Mouse (Mus musculus) lung, adult 2 months (tissue): ENCODE data around the gene Ip6k3.

Experiments used
- CTCF ChIP-seq: fragments of 200-500 bp; IDR thresholded peaks from 2 replicates; pipeline ENCODE4 v1.5.1; 2011; ENCODE audit warnings: mild to moderate bottlenecking, low read length, control low read depth; ENCODE audit not compliant: insufficient read depth
- POLR2A ChIP-seq: fragments of 200-500 bp; IDR thresholded peaks from 2 replicates; pipeline ENCODE4 v1.6.1; 2011; ENCODE audit warnings: low read depth, mild to moderate bottlenecking, control low read depth, low read length, borderline replicate concordance; ENCODE audit errors: extremely low read depth

DNA sequence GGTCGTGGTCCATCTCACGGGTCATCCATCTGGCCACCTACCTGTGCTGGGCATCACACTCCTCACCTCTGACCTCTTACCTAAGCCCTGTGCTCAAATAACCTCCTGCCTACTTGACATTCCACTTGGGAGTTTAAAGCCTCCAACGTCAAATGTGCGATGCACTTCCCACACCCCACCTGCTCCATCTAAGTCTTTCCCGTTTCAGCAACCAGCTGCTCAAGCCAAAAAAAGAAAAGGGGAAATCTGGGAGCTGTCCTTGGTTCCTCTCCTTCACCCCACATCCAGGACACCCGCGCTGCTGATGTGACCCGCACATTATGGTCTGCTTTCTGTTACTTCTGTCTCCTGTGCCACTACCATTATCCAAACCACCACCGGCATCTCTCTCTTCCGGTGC lies 35.4 kb downstream of the Ip6k3 start:
- TF ChIP-seq POLR2A (no peak), CTCF (no peak)
